Mouse (Mus musculus) hindbrain, embryonic 13.5 days (tissue): ENCODE measurements around the gene Stn1. TPM values are rescaled to one million over a fixed set of nuclear protein-coding genes. Genes with fewer than 3 reads are reported as not detected.

Experiments used
- ATAC-seq: fragments of 200-750 bp; cut with Nextera tagmentation; 2 replicates; pipeline ENCODE4 v1.8.0; 2017; ENCODE audit warnings: moderate TSS enrichment; ENCODE audit not compliant: low FRiP score
- H3K27ac ChIP-seq: fragments of 300-500 bp; sonication (generic); 2 replicates; pipeline ENCODE4 v1.5.1; 2015; ENCODE audit warnings: inconsistent platforms, mild to moderate bottlenecking, moderate library complexity
- H3K27me3 ChIP-seq: fragments of 300-500 bp; sonication (generic); 2 replicates; pipeline ENCODE4 v1.6.1; 2015; ENCODE audit warnings: mild to moderate bottlenecking, inconsistent platforms
- H3K36me3 ChIP-seq: fragments of 300-500 bp; sonication (generic); 2 replicates; pipeline ENCODE4 v1.6.1; 2015; ENCODE audit warnings: mild to moderate bottlenecking, inconsistent platforms
- H3K4me1 ChIP-seq: fragments of 300-500 bp; sonication (generic); replicated peaks from 2 replicates; pipeline ENCODE4 v1.6.1; 2015; ENCODE audit warnings: inconsistent platforms
- H3K4me2 ChIP-seq: fragments of 300-500 bp; sonication (generic); 2 replicates; pipeline ENCODE4 v1.6.1; 2015; ENCODE audit warnings: inconsistent platforms, mild to moderate bottlenecking, moderate library complexity
- H3K4me3 ChIP-seq: fragments of 300-500 bp; sonication (generic); 2 replicates; pipeline ENCODE4 v1.5.1; 2015; ENCODE audit warnings: mild to moderate bottlenecking, inconsistent platforms
- H3K9ac ChIP-seq: fragments of 300-500 bp; sonication (generic); 2 replicates; pipeline ENCODE4 v1.6.1; 2015; ENCODE audit warnings: mild to moderate bottlenecking, inconsistent platforms
- H3K9me3 ChIP-seq: fragments of 300-500 bp; sonication (generic); 2 replicates; pipeline ENCODE4 v1.6.1; 2016; ENCODE audit warnings: inconsistent platforms
- WGBS: fragments of 180-500 bp; shearing (Covaris S2); methylation state at CpG from one replicate; pipeline ENCODE4 v1.1.7; 2015; 5-methylcytosine and 5-hydroxymethylcytosine counted together
- polyA plus RNA-seq: library from polyadenylated mRNA; unstranded; fragments of >200 nt; fragmentation: Nextera tagmentation; extraction: Ambion mirVana; gene quantifications from 2 replicates; pipeline ENCODE4 v1.2.1, GENCODE M21; 2015

The Stn1 gene
- polyA plus RNA-seq, 1 experiment from 2014 or later: 34.6 TPM

GRCm38 (mm10) chr19:47500389-47501011, 36.8 kb downstream of the Stn1 start:
- H3K9me3 ChIP-seq: no peaks in the 10 kb centered on the region
- WGBS: 70% methylated on average over 11 of the region's 11 CpGs
- H3K9ac ChIP-seq: no peak overlapping the region

DNA sequence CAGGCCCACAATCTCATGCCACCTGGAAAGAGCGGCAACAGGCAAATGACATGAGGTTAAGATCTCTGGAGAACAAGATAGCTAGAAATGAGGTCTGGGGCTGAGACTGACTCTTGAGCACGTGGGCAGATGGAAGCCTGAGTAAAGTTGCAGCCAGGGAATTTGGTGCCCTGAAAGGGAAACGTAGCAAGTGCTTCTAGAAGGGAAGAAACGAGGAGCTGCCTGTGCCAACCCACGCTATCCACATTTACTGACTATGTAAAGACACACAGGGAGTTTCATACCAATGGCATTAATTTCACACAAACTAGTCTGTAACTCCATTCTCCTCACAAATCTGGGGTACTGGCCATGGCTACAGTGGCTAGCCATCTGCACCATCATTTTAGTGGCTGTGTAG, 37.5 kb downstream of the Stn1 start:
- Histone ChIP-seq H3K4me1 (0 out of 2 replicates have a peak, but pooled peaks cover 8% of the 10 kb centered on the region), H3K9ac (no peak overlapping the region), H3K27ac (no peak overlapping the region), H3K27me3 (no peaks in the 10 kb centered on the region), H3K4me3 (no peak overlapping the region), H3K9me3 (no peaks in the 10 kb centered on the region), H3K4me2 (no peak overlapping the region), H3K36me3 (peaks cover 4% of the 10 kb centered on the region; the same call in 1 of the 2 replicates)
- WGBS: 88% methylated on average over 5 of the region's 5 CpGs
- ATAC-seq: no peak

More at GRCm38 (mm10) chr19:47500389-47501011, 36.8 kb downstream of the Stn1 start:
- no peak for ATAC-seq
- H3K4me3 ChIP-seq: no peak overlapping the region
- peaks cover 4% of the 10 kb centered on the region; the same call in 1 of the 2 replicates for H3K36me3 ChIP-seq
- no peaks in the 10 kb centered on the region for H3K27me3 ChIP-seq
- H3K4me2 ChIP-seq: no peak overlapping the region
- 0 out of 2 replicates have a peak, but pooled peaks cover 8% of the 10 kb centered on the region for H3K4me1 ChIP-seq
- no peak overlapping the region for H3K27ac ChIP-seq

- Histone ChIP-seq H3K9ac (no peak overlapping the region), H3K4me3 (no peak overlapping the region), H3K27ac (no peak overlapping the region), H3K36me3 (peaks cover 4% of the 10 kb centered on the region; the same call in 1 of the 2 replicates), H3K27me3 (no peaks in the 10 kb centered on the region), H3K4me2 (no peak overlapping the region), H3K4me1 (peaks cover 12% of the 10 kb centered on the region), H3K9me3 (no peaks in the 10 kb centered on the region)
- 86% methylated on average over 4 of the region's 4 CpGs for WGBS
- no peak for ATAC-seq
Observed at GRCm38 (mm10) chr19:47498942-47499341, 38.4 kb downstream of the Stn1 start.

DNA sequence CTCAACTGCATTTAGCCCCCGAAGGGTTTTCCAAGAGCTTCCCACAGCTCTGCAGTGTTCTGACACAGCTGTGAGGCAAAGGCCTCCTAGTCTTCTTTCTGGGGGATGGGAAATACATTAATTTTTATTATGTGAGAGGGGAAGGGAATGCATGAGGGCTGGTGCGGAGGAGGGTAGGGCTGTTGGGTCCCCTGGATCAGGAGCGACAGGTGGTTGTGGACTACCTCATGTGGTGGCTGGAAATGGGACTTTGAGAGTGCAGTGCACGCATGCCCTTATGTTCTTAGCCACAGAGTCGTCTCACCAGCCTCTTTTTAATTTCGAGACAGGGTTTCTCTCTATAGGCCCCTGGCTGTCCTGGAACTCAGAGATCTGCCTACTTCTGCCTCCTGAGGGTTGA, 39.6 kb downstream of the Stn1 start:
- Histone ChIP-seq H3K4me1 (peaks cover 24% of the 10 kb centered on the region), H3K27me3 (no peaks in the 10 kb centered on the region), H3K27ac (no peak overlapping the region), H3K4me3 (no peak overlapping the region), H3K9me3 (no peaks in the 10 kb centered on the region), H3K36me3 (peaks cover 4% of the 10 kb centered on the region; the same call in 1 of the 2 replicates), H3K9ac (no peak overlapping the region), H3K4me2 (no peak overlapping the region)
- WGBS: 91% methylated on average over 6 of the region's 6 CpGs
- no peak for ATAC-seq

GRCm38 (mm10) chr19:47497313-47497712, 40.0 kb downstream of the Stn1 start:
- no peaks in the 10 kb centered on the region for H3K27me3 ChIP-seq
- no peak for ATAC-seq
- H3K9me3 ChIP-seq: no peaks in the 10 kb centered on the region
- H3K4me1 ChIP-seq: peaks cover 27% of the 10 kb centered on the region
- H3K36me3 ChIP-seq: peaks cover under 1% of the 10 kb centered on the region; the same call in 1 of the 2 replicates
- no peak overlapping the region for H3K4me2 ChIP-seq
- WGBS: 89% methylated on average over 9 of the region's 9 CpGs
- H3K4me3 ChIP-seq: no peak overlapping the region
- H3K9ac ChIP-seq: no peak overlapping the region
- no peak overlapping the region for H3K27ac ChIP-seq

- peak; percentile 70 for ATAC-seq
- H3K36me3 ChIP-seq: no peaks in the 10 kb centered on the region
- 18% methylated on average over 23 of the region's 23 CpGs for WGBS
- H3K4me1 ChIP-seq: peaks cover 23% of the 10 kb centered on the region
- peak overlapping the region; percentile 50 for H3K4me2 ChIP-seq
- peak overlapping the region; percentile 20 for H3K4me3 ChIP-seq
- no peaks in the 10 kb centered on the region for H3K27me3 ChIP-seq
- peak overlapping the region; percentile 54 for H3K9ac ChIP-seq
- no peaks in the 10 kb centered on the region for H3K9me3 ChIP-seq
- H3K27ac ChIP-seq: peak overlapping the region; percentile 83
Observed at GRCm38 (mm10) chr19:47493017-47493997, 44.0 kb downstream of the Stn1 start.

DNA sequence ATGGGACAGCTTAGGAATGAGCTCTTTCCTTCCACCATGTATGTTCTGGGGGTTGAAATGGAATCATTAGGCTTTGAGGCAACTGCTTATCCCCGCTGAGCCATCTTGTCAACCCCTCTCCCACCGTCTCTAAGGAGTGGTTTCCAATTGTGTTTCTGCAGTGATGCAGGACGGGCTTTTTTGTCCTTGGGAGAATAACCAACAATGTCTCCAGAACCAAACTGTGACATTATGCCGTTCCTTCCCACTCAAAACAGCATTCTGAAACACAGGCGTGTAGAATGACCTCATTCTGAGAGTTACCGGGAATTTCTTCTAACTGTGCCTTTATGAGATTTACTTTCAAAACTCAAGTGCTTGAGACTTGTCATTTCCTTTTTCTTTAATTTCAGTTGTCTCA, 44.9 kb downstream of the Stn1 start:
- 25% methylated on average over 6 of the region's 6 CpGs for WGBS
- no peaks in the 10 kb centered on the region for H3K9me3 ChIP-seq
- H3K36me3 ChIP-seq: no peaks in the 10 kb centered on the region
- H3K4me3 ChIP-seq: no peak overlapping the region
- H3K4me2 ChIP-seq: no peak overlapping the region
- peak overlapping the region; percentile 83; the same call in 1 of the 2 replicates for H3K27ac ChIP-seq
- peaks cover 23% of the 10 kb centered on the region for H3K4me1 ChIP-seq
- ATAC-seq: no peak
- no peak overlapping the region for H3K9ac ChIP-seq
- H3K27me3 ChIP-seq: no peaks in the 10 kb centered on the region

DNA sequence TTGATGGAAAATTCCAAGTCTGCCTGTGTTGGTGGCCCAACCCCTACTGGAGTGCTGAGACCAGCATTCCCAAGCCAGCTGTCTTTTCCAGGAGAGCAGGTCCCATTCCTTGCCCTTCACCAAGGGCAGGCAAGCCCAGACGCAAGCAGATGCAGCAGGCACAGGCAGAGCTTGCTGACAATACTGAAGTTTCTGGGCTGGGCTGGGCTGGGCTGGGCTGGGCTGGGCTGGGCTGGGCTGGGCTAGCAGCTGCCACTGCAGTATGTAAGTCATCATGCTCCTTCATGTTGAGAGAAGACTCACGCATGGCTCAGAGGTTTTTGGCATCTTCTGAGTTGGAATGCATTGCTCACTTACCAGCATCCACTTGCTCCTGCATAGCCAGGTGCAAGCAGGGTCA, 45.5 kb downstream of the Stn1 start:
- H3K4me2 ChIP-seq: no peak overlapping the region
- no peaks in the 10 kb centered on the region for H3K9me3 ChIP-seq
- no peak overlapping the region for H3K9ac ChIP-seq
- no peaks in the 10 kb centered on the region for H3K27me3 ChIP-seq
- no peak for ATAC-seq
- no peak overlapping the region for H3K4me3 ChIP-seq
- H3K36me3 ChIP-seq: no peaks in the 10 kb centered on the region
- H3K27ac ChIP-seq: no peak overlapping the region
- 54% methylated on average over 2 of the region's 2 CpGs for whole genome bisulfite sequencing
- H3K4me1 ChIP-seq: peaks cover 23% of the 10 kb centered on the region

GRCm38 (mm10) chr19:47489233-47489632, 48.1 kb downstream of the Stn1 start:
- no peak for ATAC-seq
- no peak overlapping the region for H3K27ac ChIP-seq
- 84% methylated on average over 3 of the region's 3 CpGs for WGBS

DNA sequence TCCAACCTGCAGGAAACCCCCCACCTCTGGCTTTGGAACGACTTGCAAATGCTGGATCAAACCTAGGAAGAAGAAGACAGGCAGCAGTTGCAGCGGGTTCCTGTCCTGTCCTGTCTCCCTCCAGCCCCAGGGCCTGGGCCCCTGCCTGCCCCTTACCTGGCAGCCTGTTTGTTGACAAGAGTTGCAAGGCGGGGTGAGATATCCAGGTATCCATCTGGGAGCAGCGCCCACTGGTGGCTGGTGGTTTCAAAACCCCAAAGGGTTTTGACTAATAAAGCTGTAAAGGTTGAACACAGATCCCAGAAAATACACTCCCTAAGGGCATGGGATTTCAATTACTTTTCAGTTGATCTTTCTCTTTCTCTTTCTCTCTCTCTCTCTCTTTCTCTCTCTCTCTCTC, 49.1 kb downstream of the Stn1 start:
- Histone ChIP-seq H3K9ac (no peak overlapping the region), H3K36me3 (no peaks in the 10 kb centered on the region), H3K4me3 (no peak overlapping the region), H3K4me1 (peaks cover 26% of the 10 kb centered on the region), H3K27ac (no peak overlapping the region), H3K4me2 (no peak overlapping the region), H3K9me3 (no peaks in the 10 kb centered on the region), H3K27me3 (no peaks in the 10 kb centered on the region)
- ATAC-seq: no peak
- WGBS: 39% methylated on average over 4 of the region's 4 CpGs

More at GRCm38 (mm10) chr19:47489233-47489632, 48.1 kb downstream of the Stn1 start:
- Histone ChIP-seq H3K4me3 (no peak overlapping the region), H3K27me3 (no peaks in the 10 kb centered on the region), H3K4me1 (peaks cover 32% of the 10 kb centered on the region), H3K36me3 (no peaks in the 10 kb centered on the region), H3K9me3 (no peaks in the 10 kb centered on the region), H3K9ac (no peak overlapping the region), H3K4me2 (no peak overlapping the region)

DNA sequence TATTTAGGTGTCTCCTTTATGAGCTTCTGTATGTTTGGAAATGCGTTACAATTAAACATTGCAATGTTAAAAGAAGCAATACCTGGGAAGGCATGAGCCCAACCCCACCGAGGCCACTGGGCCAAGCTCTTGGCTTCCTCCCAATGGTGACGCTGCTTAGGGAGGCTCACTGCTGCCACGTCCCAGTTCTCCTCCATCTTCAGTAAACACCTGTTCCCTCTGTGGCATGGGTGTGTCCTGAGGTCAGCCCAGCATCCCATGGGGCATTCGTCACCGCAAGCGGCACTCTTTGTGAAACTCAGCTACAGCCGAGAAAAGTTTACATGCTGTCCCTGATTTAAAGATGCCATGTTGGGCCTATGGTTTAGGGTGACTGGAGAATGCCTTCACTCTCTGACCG, 49.7 kb downstream of the Stn1 start:
- no peak overlapping the region for H3K4me2 ChIP-seq
- H3K4me1 ChIP-seq: peaks cover 19% of the 10 kb centered on the region
- H3K9me3 ChIP-seq: no peaks in the 10 kb centered on the region
- WGBS: 89% methylated on average over 9 of the region's 9 CpGs
- no peak overlapping the region for H3K9ac ChIP-seq
- H3K4me3 ChIP-seq: no peak overlapping the region
- no peaks in the 10 kb centered on the region for H3K36me3 ChIP-seq
- ATAC-seq: no peak
- no peak overlapping the region for H3K27ac ChIP-seq
- no peaks in the 10 kb centered on the region for H3K27me3 ChIP-seq

DNA sequence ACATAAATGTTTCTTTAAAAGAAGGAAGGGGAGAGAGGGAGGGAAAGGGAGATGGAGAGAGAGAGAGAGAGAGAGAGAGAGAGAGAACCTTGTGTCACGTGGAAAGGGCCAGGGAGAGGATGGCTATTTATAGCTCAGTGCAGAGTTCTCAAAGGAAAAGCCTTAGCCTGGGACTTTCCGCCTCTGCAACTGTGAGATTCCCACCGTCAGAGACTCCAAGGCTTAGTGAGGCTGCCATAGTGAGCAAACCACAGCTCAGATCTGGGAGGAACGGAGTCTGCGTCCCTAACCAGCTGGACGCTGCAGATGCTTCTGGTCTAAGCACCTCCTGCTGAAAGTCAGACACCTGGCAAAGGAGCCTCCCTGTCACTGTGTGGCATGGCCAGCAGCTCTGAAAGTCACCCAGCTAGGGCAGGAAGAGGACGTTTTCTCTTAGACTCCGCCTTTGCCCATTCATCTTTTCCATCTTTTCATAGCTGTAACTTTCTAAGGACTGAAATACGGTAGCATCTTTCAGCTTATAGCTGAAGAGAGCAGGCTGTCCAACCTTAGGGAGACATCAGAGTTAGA, 51.2 kb downstream of the Stn1 start:
- no peak for ATAC-seq
- no peak overlapping the region for H3K4me3 ChIP-seq
- WGBS: 51% methylated on average over 9 of the region's 9 CpGs
- no peak overlapping the region for H3K4me2 ChIP-seq
- H3K9me3 ChIP-seq: peaks cover 5% of the 10 kb centered on the region; the same call in 1 of the 2 replicates
- no peak overlapping the region for H3K9ac ChIP-seq
- H3K27me3 ChIP-seq: no peaks in the 10 kb centered on the region
- peaks cover 13% of the 10 kb centered on the region; the same call in 1 of the 2 replicates for H3K4me1 ChIP-seq
- no peaks in the 10 kb centered on the region for H3K36me3 ChIP-seq
- H3K27ac ChIP-seq: peak overlapping the region; percentile 25
